Mouse (Mus musculus): ENCODE data around the gene Oaz3. TPM values are rescaled to one million over a fixed set of nuclear protein-coding genes. Genes with fewer than 3 reads are reported as not detected.

The Oaz3 gene
- polyA plus RNA-seq, 1 experiment from 2014 or later = 0.76 TPM

DNA sequence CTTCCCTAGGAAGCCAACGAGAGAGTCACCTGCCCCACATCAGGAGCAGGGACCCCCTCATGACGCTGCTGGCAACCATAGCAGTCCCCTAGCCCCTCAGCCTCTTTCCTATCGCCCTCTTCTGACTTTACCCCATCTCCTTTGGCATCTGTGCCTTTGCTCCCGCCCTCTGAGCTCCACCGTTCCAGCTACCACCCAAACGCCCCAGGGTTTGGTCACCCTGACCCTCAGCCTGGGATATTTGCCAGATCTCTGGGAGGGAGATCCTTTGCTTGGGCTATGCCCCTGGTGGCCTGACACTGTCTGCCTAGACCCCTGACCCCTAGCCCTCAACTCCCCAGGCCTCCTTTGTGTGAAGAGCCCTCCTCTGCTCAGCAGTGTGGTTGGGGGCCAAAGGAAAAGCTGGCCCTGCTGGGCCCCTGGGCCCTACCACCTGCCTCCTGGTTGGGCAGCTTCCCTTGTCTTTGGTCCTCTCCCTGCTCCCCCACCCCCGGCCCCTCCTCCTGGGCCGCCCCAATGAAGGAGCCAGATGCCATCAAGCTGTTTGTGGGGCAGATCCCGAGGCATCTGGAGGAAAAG is 35.0 kb upstream of the Oaz3 start:
- Histone ChIP-seq H3K9me3 (ENCODE audit: control insufficient read depth, low read length) (no peaks in the 10 kb centered on the region), H3K27ac (ENCODE audit: low read depth, low read length) (peak overlapping the region; percentile 82), H3K4me3 (ENCODE audit: low read depth, low read length) (peak overlapping the region; percentile 51), H3K36me3 (ENCODE audit: control insufficient read depth, insufficient read depth, low read length) (no peaks in the 10 kb centered on the region), H3K4me1 (replicated peaks; ENCODE audit: control insufficient read depth, insufficient read depth, low read length) (peaks cover 30% of the 10 kb centered on the region), H3K4me2 (ENCODE audit: low read depth, low read length, severe bottlenecking) (peak overlapping the region; percentile 54), H3K9ac (ENCODE audit: low read length) (peak overlapping the region; percentile 71), H3K27me3 (ENCODE audit: control insufficient read depth, insufficient read depth, low read length) (no peaks in the 10 kb centered on the region; the same call in 1 of the 2 replicates)
- ATAC-seq (replicated peaks; ENCODE audit: low FRiP score) (peak; percentile 16; the same call in 1 of the 2 replicates), DNase-seq (ENCODE audit: low spot score) (peak; percentile 57)
- 5% methylated on average over 9 of the region's 9 CpGs for WGBS

DNA sequence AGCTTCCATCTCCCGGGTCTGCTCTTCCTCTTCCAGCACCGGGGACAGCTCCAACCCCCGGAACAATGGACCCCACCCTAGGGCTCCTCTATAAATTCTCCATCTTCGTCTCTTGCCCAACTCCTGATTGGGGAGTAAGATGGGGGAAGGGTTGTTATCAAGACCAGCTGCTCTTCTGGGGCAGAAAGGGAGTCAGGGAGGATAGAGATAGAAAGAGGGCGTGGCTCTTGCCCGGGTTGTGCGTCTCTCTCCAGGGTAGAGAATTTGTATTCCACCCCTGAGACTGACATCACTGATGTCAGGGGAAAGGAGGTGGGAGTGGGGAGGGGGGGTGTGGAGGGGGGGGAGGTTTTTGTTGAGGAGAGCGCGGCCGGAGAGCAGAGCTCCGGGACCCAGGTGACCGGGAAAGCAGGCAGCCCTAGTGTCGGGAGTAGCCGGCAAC is 34.3 kb upstream of the Oaz3 start, which contains the start of gene Celf3:
Gene Celf3, plus strand, starts transcription at position 315 of the 442 bp plus-strand sequence.
- DNase-seq (ENCODE audit: low spot score) = peak; percentile 84
- Histone ChIP-seq H3K4me2 (ENCODE audit: low read depth, low read length, severe bottlenecking) (peak within 1 kb of the TSS; percentile 54), H3K4me1 (replicated peaks; ENCODE audit: control insufficient read depth, insufficient read depth, low read length) (peaks cover 26% of the 10 kb centered on the region), H3K36me3 (ENCODE audit: control insufficient read depth, insufficient read depth, low read length) (no peaks in the 10 kb centered on the region), H3K27me3 (ENCODE audit: control insufficient read depth, insufficient read depth, low read length) (no peaks in the 10 kb centered on the region; the same call in 1 of the 2 replicates), H3K9ac (ENCODE audit: low read length) (peak within 1 kb of the TSS; percentile 71), H3K9me3 (ENCODE audit: control insufficient read depth, low read length) (no peaks in the 10 kb centered on the region), H3K4me3 (ENCODE audit: low read depth, low read length) (peak within 1 kb of the TSS; percentile 51), H3K27ac (ENCODE audit: low read depth, low read length) (peak within 1 kb of the TSS; percentile 82)
- ATAC-seq (replicated peaks; ENCODE audit: low FRiP score) = peak; percentile 85
- WGBS = 0% methylated on average over 14 of the region's 14 CpGs

DNA sequence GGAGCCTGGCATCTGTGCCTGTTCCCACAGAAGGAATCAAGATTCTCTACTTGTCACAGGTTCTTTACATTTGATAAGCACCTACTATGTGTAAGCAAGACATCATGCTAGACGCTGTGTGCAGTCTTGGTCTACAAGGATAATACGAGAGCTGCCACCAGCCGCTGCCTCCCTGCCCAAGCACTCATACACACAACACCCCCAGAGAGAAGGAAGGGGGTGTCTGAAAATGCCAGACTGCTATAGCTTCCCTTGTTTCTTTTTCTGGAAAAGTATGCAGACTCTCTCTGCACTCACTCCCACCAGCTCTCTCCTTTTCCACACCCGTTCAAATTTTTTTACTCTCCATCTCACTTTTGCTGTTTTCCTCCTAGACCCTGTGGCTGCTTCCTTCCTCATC is 33.7 kb upstream of the Oaz3 start:
- H3K27me3 ChIP-seq (ENCODE audit: control insufficient read depth, insufficient read depth, low read length) = no peaks in the 10 kb centered on the region; the same call in 1 of the 2 replicates
- H3K9ac ChIP-seq (ENCODE audit: low read length) = peak overlapping the region; percentile 41
- no peaks in the 10 kb centered on the region for H3K9me3 ChIP-seq (ENCODE audit: control insufficient read depth, low read length)
- peak overlapping the region; percentile 51 for H3K4me3 ChIP-seq (ENCODE audit: low read depth, low read length)
- DNase-seq (ENCODE audit: low spot score) (no peak), ATAC-seq (replicated peaks; ENCODE audit: low FRiP score) (peak; percentile 0; the same call in 1 of the 2 replicates)
- peaks cover 22% of the 10 kb centered on the region for H3K4me1 ChIP-seq (replicated peaks; ENCODE audit: control insufficient read depth, insufficient read depth, low read length)
- WGBS = 22% methylated on average over 4 of the region's 4 CpGs
- no peaks in the 10 kb centered on the region for H3K36me3 ChIP-seq (ENCODE audit: control insufficient read depth, insufficient read depth, low read length)
- H3K27ac ChIP-seq (ENCODE audit: low read depth, low read length) = peak overlapping the region; percentile 82
- peak overlapping the region; percentile 54 for H3K4me2 ChIP-seq (ENCODE audit: low read depth, low read length, severe bottlenecking)

DNA sequence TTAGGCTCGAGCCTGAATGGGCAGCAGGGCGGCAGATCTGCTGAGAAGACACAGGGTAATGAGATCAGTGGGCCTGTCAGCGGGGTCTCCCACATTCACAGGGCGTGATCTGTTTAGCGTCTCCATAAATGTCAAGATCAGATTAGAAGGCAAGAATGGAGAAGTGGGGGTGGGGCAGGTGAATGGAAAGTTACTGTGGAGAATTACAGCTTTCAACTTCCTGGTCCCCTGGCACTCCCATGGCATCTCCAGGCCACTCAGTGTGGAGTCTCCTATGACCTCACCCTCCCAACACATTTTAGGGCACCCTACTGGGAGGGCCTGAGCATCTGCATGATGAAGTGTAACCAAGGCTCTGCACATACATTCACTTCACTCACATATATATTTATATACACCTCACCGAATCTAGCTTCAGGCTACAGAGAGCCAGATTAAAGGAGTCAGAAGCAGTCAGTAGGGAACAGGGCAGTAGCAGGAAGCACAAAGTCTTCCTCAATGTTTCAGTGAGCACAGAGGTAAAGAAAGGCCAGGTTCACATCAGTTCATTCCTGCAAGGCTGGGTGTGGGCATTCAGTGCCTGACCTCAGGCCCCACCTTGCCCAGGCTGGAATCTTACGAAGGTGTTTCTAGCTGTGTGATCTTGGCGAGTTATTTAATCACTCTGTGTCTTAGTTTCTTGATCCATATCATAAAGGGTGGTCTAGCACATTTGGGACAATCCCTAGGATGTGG is 32.8 kb upstream of the Oaz3 start:
- H3K4me1 ChIP-seq (replicated peaks; ENCODE audit: control insufficient read depth, insufficient read depth, low read length) = peaks cover 21% of the 10 kb centered on the region
- DNase-seq (ENCODE audit: low spot score) = no peak
- H3K36me3 ChIP-seq (ENCODE audit: control insufficient read depth, insufficient read depth, low read length) = no peaks in the 10 kb centered on the region
- WGBS = 66% methylated on average over 8 of the region's 8 CpGs
- ATAC-seq (replicated peaks; ENCODE audit: low FRiP score) = no peak
- H3K4me3 ChIP-seq (ENCODE audit: low read depth, low read length) = no peak overlapping the region
- H3K27ac ChIP-seq (ENCODE audit: low read depth, low read length) = no peak overlapping the region
- H3K27me3 ChIP-seq (ENCODE audit: control insufficient read depth, insufficient read depth, low read length) = no peaks in the 10 kb centered on the region; the same call in 1 of the 2 replicates
- no peak overlapping the region for H3K4me2 ChIP-seq (ENCODE audit: low read depth, low read length, severe bottlenecking)
- H3K9ac ChIP-seq (ENCODE audit: low read length) = no peak overlapping the region
- no peaks in the 10 kb centered on the region for H3K9me3 ChIP-seq (ENCODE audit: control insufficient read depth, low read length)

DNA sequence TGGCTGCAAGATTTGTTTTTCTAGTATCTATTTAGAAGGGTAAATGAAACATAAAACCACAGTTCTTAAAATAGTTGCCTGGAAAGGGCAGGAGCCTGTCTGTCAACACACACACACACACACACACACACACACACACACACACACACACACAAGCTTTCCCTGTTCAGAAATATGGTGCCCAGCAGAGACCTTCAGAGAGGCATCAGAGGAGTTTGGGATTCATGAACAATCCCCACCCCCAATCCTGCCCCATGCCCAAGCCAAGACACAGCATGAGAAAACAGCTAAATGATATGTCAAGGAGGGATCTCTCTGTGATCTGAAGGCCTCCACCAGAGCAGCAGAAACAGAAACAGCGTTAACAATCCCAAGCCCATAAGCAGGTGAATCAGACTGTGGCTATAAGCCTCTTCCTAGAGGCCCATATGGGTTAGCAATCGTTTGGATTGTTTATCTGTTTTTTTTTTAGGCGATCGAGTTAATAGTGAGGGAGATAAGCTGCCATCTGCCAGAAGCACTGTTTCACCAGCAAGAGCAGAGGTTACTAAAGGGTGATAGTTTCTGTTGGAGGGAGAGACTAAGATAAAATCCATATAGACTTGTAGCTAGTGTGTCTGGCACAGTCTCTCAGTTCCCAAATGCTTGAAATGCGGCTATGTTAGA is 30.0 kb upstream of the Oaz3 start:
- Histone ChIP-seq H3K4me3 (ENCODE audit: low read depth, low read length) (no peak overlapping the region), H3K9me3 (ENCODE audit: control insufficient read depth, low read length) (no peaks in the 10 kb centered on the region), H3K36me3 (ENCODE audit: control insufficient read depth, insufficient read depth, low read length) (no peaks in the 10 kb centered on the region), H3K9ac (ENCODE audit: low read length) (no peak overlapping the region), H3K27me3 (ENCODE audit: control insufficient read depth, insufficient read depth, low read length) (no peaks in the 10 kb centered on the region), H3K4me1 (replicated peaks; ENCODE audit: control insufficient read depth, insufficient read depth, low read length) (peaks cover 13% of the 10 kb centered on the region; the same call in 1 of the 2 replicates), H3K4me2 (ENCODE audit: low read depth, low read length, severe bottlenecking) (no peak overlapping the region), H3K27ac (ENCODE audit: low read depth, low read length) (no peak overlapping the region; the same call in 1 of the 2 replicates)
- no peak for DNase-seq (ENCODE audit: low spot score)
- ATAC-seq (replicated peaks; ENCODE audit: low FRiP score) = no peak
- WGBS = 80% methylated on average over 5 of the region's 5 CpGs

DNA sequence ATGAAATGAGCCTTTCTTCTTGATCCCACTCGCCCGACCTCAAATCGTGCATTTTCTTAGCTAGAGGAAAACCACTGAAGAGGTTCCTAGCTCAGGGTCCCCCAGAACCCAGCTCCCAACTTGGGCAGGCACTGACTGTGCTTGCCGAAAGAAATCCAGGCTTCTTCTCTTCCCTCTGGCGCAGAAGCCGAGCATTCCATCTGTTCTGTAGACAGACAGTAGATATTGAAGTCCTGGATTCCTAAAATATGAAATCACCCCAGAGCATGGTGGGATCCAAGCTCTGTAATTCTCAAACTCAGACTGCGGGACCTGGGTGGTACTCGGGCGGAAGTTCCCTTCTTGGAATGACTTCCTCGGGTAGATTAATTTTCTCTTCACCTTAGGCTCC is 29.4 kb upstream of the Oaz3 start:
- ATAC-seq (replicated peaks; ENCODE audit: low FRiP score) = no peak
- Histone ChIP-seq H3K4me3 (ENCODE audit: low read depth, low read length) (no peak overlapping the region), H3K4me2 (ENCODE audit: low read depth, low read length, severe bottlenecking) (peak overlapping the region; percentile 46; the same call in 1 of the 2 replicates), H3K27ac (ENCODE audit: low read depth, low read length) (no peak overlapping the region), H3K36me3 (ENCODE audit: control insufficient read depth, insufficient read depth, low read length) (no peaks in the 10 kb centered on the region), H3K9ac (ENCODE audit: low read length) (no peak overlapping the region), H3K9me3 (ENCODE audit: control insufficient read depth, low read length) (no peaks in the 10 kb centered on the region), H3K4me1 (replicated peaks; ENCODE audit: control insufficient read depth, insufficient read depth, low read length) (peaks cover 12% of the 10 kb centered on the region; the same call in 1 of the 2 replicates), H3K27me3 (ENCODE audit: control insufficient read depth, insufficient read depth, low read length) (no peaks in the 10 kb centered on the region)
- 54% methylated on average over 10 of the region's 10 CpGs for WGBS
- no peak for DNase-seq (ENCODE audit: low spot score)

DNA sequence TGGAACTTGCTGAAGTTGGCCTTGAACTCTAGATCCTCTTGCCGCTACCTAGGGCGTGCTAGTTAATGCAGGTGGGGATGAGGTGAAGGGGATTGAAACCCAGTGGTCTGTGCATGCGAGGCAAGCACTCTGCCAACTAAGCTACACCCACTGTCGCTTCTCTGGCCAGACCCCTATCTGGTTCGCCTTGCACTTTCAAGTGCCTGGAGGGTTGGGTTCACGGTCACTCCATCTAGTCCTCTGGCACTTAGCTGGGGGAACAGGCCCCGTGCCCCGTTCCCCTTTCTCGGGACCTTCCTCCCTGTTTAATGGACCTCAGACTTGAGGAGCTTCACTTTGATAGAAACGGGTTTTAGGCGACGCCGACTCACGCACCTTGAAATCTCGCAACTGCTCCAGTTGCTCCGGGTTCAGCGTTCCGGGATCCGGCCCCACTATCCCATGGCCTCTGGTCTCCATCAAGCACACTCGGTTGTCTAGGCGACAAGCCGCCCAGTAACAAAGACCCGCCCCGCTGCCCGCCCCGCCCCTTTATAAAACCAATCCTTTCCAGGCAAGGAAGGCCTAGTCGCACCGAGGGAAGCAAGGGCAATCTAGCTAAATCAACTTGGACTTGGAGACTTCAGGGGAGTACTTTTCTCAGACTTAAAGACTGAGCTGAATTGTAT is 28.9 kb upstream of the Oaz3 start:
- no peaks in the 10 kb centered on the region for H3K36me3 ChIP-seq (ENCODE audit: control insufficient read depth, insufficient read depth, low read length)
- H3K4me2 ChIP-seq (ENCODE audit: low read depth, low read length, severe bottlenecking) = peak overlapping the region; percentile 46
- ATAC-seq (replicated peaks; ENCODE audit: low FRiP score) (peak; percentile 81), DNase-seq (ENCODE audit: low spot score) (peak; percentile 85)
- peak overlapping the region; percentile 25 for H3K4me3 ChIP-seq (ENCODE audit: low read depth, low read length)
- H3K4me1 ChIP-seq (replicated peaks; ENCODE audit: control insufficient read depth, insufficient read depth, low read length) = peaks cover 11% of the 10 kb centered on the region; the same call in 1 of the 2 replicates
- 12% methylated on average over 28 of the region's 28 CpGs for WGBS
- no peaks in the 10 kb centered on the region for H3K9me3 ChIP-seq (ENCODE audit: control insufficient read depth, low read length)
- no peak overlapping the region for H3K9ac ChIP-seq (ENCODE audit: low read length)
- H3K27me3 ChIP-seq (ENCODE audit: control insufficient read depth, insufficient read depth, low read length) = no peaks in the 10 kb centered on the region
- H3K27ac ChIP-seq (ENCODE audit: low read depth, low read length) = no peak overlapping the region

DNA sequence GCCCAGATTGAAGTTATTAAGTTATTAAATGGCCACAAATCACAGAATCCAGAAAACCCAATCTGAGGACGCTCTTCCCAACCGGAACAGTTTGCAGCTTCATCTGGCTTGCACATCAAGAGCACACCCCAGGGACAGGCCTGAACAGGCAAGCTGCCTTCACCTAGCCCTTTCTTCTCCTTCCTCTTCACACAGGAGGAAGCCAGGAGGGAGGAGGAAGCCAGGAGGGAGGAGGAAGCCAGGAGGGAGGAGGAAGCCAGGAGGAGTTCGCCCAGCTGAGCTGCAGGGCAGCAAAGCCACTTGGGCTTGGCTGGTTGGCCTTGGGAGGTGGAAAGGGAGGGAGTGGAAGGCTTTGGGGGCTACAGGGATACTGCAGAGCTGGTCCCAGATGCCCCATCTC is 25.2 kb upstream of the Oaz3 start:
- no peaks in the 10 kb centered on the region for H3K27me3 ChIP-seq (ENCODE audit: control insufficient read depth, insufficient read depth, low read length)
- no peak overlapping the region for H3K4me3 ChIP-seq (ENCODE audit: low read depth, low read length)
- H3K4me1 ChIP-seq (replicated peaks; ENCODE audit: control insufficient read depth, insufficient read depth, low read length) = peaks cover 22% of the 10 kb centered on the region
- WGBS = 61% methylated on average over 3 of the region's 3 CpGs
- DNase-seq (ENCODE audit: low spot score) (no peak), ATAC-seq (replicated peaks; ENCODE audit: low FRiP score) (no peak)
- no peaks in the 10 kb centered on the region for H3K36me3 ChIP-seq (ENCODE audit: control insufficient read depth, insufficient read depth, low read length)
- H3K27ac ChIP-seq (ENCODE audit: low read depth, low read length) = no peak overlapping the region
- no peak overlapping the region for H3K4me2 ChIP-seq (ENCODE audit: low read depth, low read length, severe bottlenecking)
- H3K9me3 ChIP-seq (ENCODE audit: control insufficient read depth, low read length) = no peaks in the 10 kb centered on the region
- no peak overlapping the region for H3K9ac ChIP-seq (ENCODE audit: low read length)

All from forebrain, embryonic 11.5 days (tissue).